Mouse (Mus musculus) 416B (cell line): ENCODE data around the gene Tbc1d15.

Experiments used
- DNase-seq: peaks from one replicate; pipeline ENCODE4 v3.0.0; 2011; ENCODE audit warnings: low read depth

The Tbc1d15 gene

GRCm38 (mm10) chr10:115251088-115251934, at the start of gene Tbc1d15:
TSS of gene Tbc1d15 (minus strand) at chr10:115251467.
- peak; percentile 99 for DNase-seq

GRCm38 (mm10) chr10:115298683-115299082, 47.4 kb upstream of the Tbc1d15 start:
- no peak for DNase-seq

GRCm38 (mm10) chr10:115297582-115297981, 46.3 kb upstream of the Tbc1d15 start:
- no peak for DNase-seq

GRCm38 (mm10) chr10:115296401-115296935, 45.2 kb upstream of the Tbc1d15 start:
- DNase-seq, result peak; percentile 55

- DNase-seq, result no peak
Measured at GRCm38 (mm10) chr10:115295162-115295561, 43.9 kb upstream of the Tbc1d15 start.

- DNase-seq, result no peak
Measured at GRCm38 (mm10) chr10:115294715-115295114, 43.4 kb upstream of the Tbc1d15 start.

GRCm38 (mm10) chr10:115293946-115294345, 42.7 kb upstream of the Tbc1d15 start:
- DNase-seq, result no peak

GRCm38 (mm10) chr10:115290671-115291070, 39.4 kb upstream of the Tbc1d15 start:
- DNase-seq, result no peak

- no peak for DNase-seq
Measured at GRCm38 (mm10) chr10:115288856-115289255, 37.6 kb upstream of the Tbc1d15 start.

GRCm38 (mm10) chr10:115284170-115284569, 32.9 kb upstream of the Tbc1d15 start:
- DNase-seq, result no peak

GRCm38 (mm10) chr10:115281381-115281780, 30.1 kb upstream of the Tbc1d15 start:
- DNase-seq, result no peak

GRCm38 (mm10) chr10:115271649-115272048, 20.4 kb upstream of the Tbc1d15 start:
- no peak for DNase-seq

GRCm38 (mm10) chr10:115270612-115271390, 19.5 kb upstream of the Tbc1d15 start:
- DNase-seq, result no peak

- DNase-seq, result peak; percentile 68
Measured at GRCm38 (mm10) chr10:115262926-115263562, 11.8 kb upstream of the Tbc1d15 start.

GRCm38 (mm10) chr10:115262261-115262660, 11.0 kb upstream of the Tbc1d15 start:
- peak; percentile 33 for DNase-seq

GRCm38 (mm10) chr10:115261428-115261827, 10.2 kb upstream of the Tbc1d15 start:
- no peak for DNase-seq

- no peak for DNase-seq
Measured at GRCm38 (mm10) chr10:115256162-115256561, 4.9 kb upstream of the Tbc1d15 start.

GRCm38 (mm10) chr10:115253521-115253920, 2.3 kb upstream of the Tbc1d15 start:
- DNase-seq, result peak; percentile 59

GRCm38 (mm10) chr10:115252321-115252757, 1.1 kb upstream of the Tbc1d15 start:
- DNase-seq, result peak; percentile 95

- peak; percentile 88 for DNase-seq
Measured at GRCm38 (mm10) chr10:115250235-115251087, 806 bp downstream of the Tbc1d15 start.

- DNase-seq, result peak; percentile 92
Measured at GRCm38 (mm10) chr10:115248041-115248440, 3.2 kb downstream of the Tbc1d15 start.
